Mouse (Mus musculus) adrenal gland, postnatal 14 days (tissue): ENCODE data around the gene 3110082I17Rik. TPM values are rescaled to one million over a fixed set of nuclear protein-coding genes. Genes with fewer than 3 reads are reported as not detected.

Source experiments
- DNase-seq: peaks from one replicate; pipeline ENCODE4 v3.0.0; 2021; ENCODE audit warnings: mixed read lengths
- total RNA-seq: library from RNA; stranded (reverse); gene quantifications from 2 replicates; pipeline ENCODE4 v1.2.3, GENCODE M21; 2021

3110082I17Rik gene
- total RNA-seq, 1 experiment from 2014 or later, result 11.2 TPM

GRCm38 (mm10) chr5:139418633-139419032, 41.7 kb downstream of the 3110082I17Rik start:
- no peak for DNase-seq

GRCm38 (mm10) chr5:139418110-139418509, 42.2 kb downstream of the 3110082I17Rik start:
- no peak for DNase-seq

- no peak for DNase-seq
These were observed 42.8 kb downstream of the 3110082I17Rik start for GRCm38 (mm10) chr5:139417480-139417879.

- no peak for DNase-seq
These were observed 43.4 kb downstream of the 3110082I17Rik start for GRCm38 (mm10) chr5:139416942-139417341.

- no peak for DNase-seq
These were observed 45.3 kb downstream of the 3110082I17Rik start for GRCm38 (mm10) chr5:139415001-139415400.

- DNase-seq, result no peak
These were observed 46.8 kb downstream of the 3110082I17Rik start for GRCm38 (mm10) chr5:139413545-139413944.

GRCm38 (mm10) chr5:139411665-139412314, 48.5 kb downstream of the 3110082I17Rik start:
- no peak for DNase-seq

- no peak for DNase-seq
These were observed 49.2 kb downstream of the 3110082I17Rik start for GRCm38 (mm10) chr5:139411117-139411516.

GRCm38 (mm10) chr5:139410056-139410455, 50.3 kb downstream of the 3110082I17Rik start:
- no peak for DNase-seq

- DNase-seq, result peak; percentile 87
These were observed 50.9 kb downstream of the 3110082I17Rik start for GRCm38 (mm10) chr5:139409412-139409811.

GRCm38 (mm10) chr5:139408511-139408910, 51.8 kb downstream of the 3110082I17Rik start:
- no peak for DNase-seq

GRCm38 (mm10) chr5:139407121-139407885, 53.0 kb downstream of the 3110082I17Rik start:
- peak; percentile 69 for DNase-seq

GRCm38 (mm10) chr5:139405953-139406352, 54.4 kb downstream of the 3110082I17Rik start:
- no peak for DNase-seq

- no peak for DNase-seq
These were observed 54.8 kb downstream of the 3110082I17Rik start for GRCm38 (mm10) chr5:139405478-139405877.

GRCm38 (mm10) chr5:139404801-139405401, 55.4 kb downstream of the 3110082I17Rik start, which contains the start of gene C130050O18Rik:
C130050O18Rik (plus strand) TSS chr5:139405280.
- no peak for DNase-seq

- DNase-seq, result no peak
These were observed 56.6 kb downstream of the 3110082I17Rik start for GRCm38 (mm10) chr5:139403692-139404260.

- no peak for DNase-seq
These were observed 58.2 kb downstream of the 3110082I17Rik start for GRCm38 (mm10) chr5:139402106-139402505.

- no peak for DNase-seq
These were observed 60.3 kb downstream of the 3110082I17Rik start for GRCm38 (mm10) chr5:139399991-139400390.

GRCm38 (mm10) chr5:139398786-139399185, 61.5 kb downstream of the 3110082I17Rik start:
- DNase-seq, result no peak

- peak; percentile 97 for DNase-seq
These were observed 62.2 kb downstream of the 3110082I17Rik start for GRCm38 (mm10) chr5:139397959-139398753.

GRCm38 (mm10) chr5:139397359-139397916, 62.9 kb downstream of the 3110082I17Rik start:
- no peak for DNase-seq
